ENCODE assay signal across 21 mouse cellular contexts in the genomic region with DNA sequence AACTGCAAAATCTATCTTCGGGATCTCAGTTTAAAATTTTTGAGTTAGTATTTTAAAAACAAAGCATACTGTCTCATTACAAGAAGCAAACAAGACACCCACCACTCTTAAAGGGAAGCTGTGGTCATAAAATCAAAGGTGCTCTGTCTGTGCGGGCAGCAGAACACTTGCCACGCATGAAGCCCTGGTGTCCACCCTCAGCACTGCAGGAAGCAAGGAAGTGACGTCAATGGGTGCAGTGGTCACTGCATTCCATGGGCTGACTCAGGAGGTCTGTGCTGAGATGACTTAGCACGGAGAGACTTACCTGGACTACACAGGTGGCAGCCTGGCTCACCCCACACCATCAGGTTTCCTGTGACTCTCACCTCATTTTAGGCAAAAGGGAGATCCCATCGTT. TPM values are rescaled to one million over a fixed set of nuclear protein-coding genes. Genes with fewer than 3 reads are reported as not detected.
"Had no signal": no experiment of that assay in that cellular context is flagged by ENCODE, and none has a peak within 500 bp of the region (broad histone marks: within the 10 kb centered on the region; RNA-seq: fewer than 3 reads in every experiment).

No protein-coding gene starts in this region.

- H3K27me3 ChIP-seq: midbrain, embryonic 12.5 days; neural tube, embryonic 12.5 days had no signal

- H3K4me3 ChIP-seq: midbrain, embryonic 10.5 days; midbrain, embryonic 12.5 days; neural tube, embryonic 12.5 days had no signal

- DNase-seq: lung, embryonic 14.5 days; lung, postnatal 10 days; lung, postnatal 4 days; midbrain, embryonic 14.5 days; right cerebral cortex, postnatal 14 days; spleen, adult 18-20 months; thymus, adult 18-20 months; thymus, postnatal 14 days; thymus, postnatal 36 days had no signal

- H3K27ac ChIP-seq: liver, embryonic 14.5 days; midbrain, embryonic 10.5 days; midbrain, embryonic 12.5 days; neural tube, embryonic 12.5 days had no signal

- H3K9ac ChIP-seq: liver, embryonic 14.5 days; lung, embryonic 14.5 days; midbrain, embryonic 12.5 days; neural tube, embryonic 12.5 days had no signal

- H3K36me3 ChIP-seq: midbrain, embryonic 10.5 days; midbrain, embryonic 12.5 days; neural tube, embryonic 12.5 days had no signal

- H3K9me3 ChIP-seq: midbrain, embryonic 10.5 days; midbrain, embryonic 12.5 days; neural tube, embryonic 12.5 days had no signal

- H3K4me1 ChIP-seq: midbrain, embryonic 12.5 days; neural tube, embryonic 12.5 days had no signal

- H3K4me2 ChIP-seq: lung, embryonic 14.5 days; midbrain, embryonic 12.5 days; neural tube, embryonic 12.5 days had no signal

- ATAC-seq: midbrain, embryonic 16.5 days had no signal

RNA-seq across cellular contexts. Expression of gene 1700125H20Rik, which starts 7.6 kb away (rescaled TPM):
- total RNA-seq: megakaryocyte, adult 5-6 weeks; megakaryocyte-erythroid progenitor cell, adult 5-6 weeks had no signal
- polyA plus RNA-seq: liver, embryonic 16.5 days; lung, embryonic 16.5 days; small intestine, adult 2 months; stomach, embryonic 14.5 days; stomach, embryonic 16.5 days had no signal
